Mouse (Mus musculus): ENCODE results near the gene Col5a3. TPM values are rescaled to one million over a fixed set of nuclear protein-coding genes. Genes with fewer than 3 reads are reported as not detected.

Col5a3 gene
- polyA plus RNA-seq, 1 experiment from 2014 or later = 1.1 TPM

DNA sequence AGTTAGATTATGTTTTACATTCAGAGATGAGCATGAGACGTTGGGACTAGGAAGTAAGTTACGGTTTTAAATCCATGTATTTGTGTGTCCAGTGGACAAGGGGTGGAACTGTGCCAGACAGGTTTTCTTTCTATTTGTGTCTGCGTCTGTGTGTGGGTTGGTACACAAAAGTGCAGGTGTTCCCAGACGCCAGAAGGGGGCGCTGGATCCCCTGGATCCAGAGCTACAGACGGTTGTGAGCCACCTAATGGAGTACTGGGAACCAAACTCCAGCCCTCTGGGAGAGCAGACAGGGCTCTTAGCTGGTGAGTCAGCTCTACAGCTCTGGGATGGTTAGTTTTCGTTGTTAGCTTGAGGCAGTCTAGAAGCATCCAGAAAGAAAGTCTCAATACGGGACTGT is 26.9 kb downstream of the Col5a3 start:
- no peak overlapping the region for H3K9ac ChIP-seq (ENCODE audit: low read depth, low read length)
- no peaks in the 10 kb centered on the region for H3K27me3 ChIP-seq (replicated peaks; ENCODE audit: control insufficient read depth, insufficient read depth, low read length)
- H3K27ac ChIP-seq (ENCODE audit: low read depth, low read length) = no peak overlapping the region
- H3K9me3 ChIP-seq (ENCODE audit: control insufficient read depth, low read length) = 0 out of 2 replicates have a peak, but pooled peaks cover 3% of the 10 kb centered on the region
- no peaks in the 10 kb centered on the region for H3K4me1 ChIP-seq (ENCODE audit: control insufficient read depth, insufficient read depth, low read depth, low read length)
- no peak overlapping the region for H3K4me2 ChIP-seq (ENCODE audit: low read length)
- ATAC-seq = no peak
- no peak overlapping the region for H3K4me3 ChIP-seq (ENCODE audit: low read length)
- WGBS = 77% methylated on average over 8 of the region's 8 CpGs
- no peaks in the 10 kb centered on the region for H3K36me3 ChIP-seq (ENCODE audit: control insufficient read depth, insufficient read depth, low read length)

DNA sequence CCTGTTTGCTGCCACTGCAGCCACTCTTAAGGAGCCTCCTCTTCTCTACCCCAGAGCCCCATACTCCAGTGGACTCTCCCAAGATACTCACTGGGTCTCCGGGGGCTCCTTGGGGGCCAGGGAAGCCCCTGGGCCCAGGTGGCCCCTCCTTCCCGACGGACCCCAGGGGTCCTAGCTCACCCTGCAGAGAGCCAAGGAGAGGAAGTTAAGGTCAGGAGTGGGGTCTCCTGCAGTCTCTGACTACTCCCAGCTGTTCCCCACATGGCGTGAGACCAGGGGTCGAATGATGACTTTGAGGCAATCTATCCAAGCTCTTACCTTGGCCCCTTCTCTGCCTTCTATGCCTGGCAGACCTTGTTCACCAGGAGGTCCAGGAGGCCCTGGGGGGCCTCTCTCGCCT is 29.8 kb downstream of the Col5a3 start:
- no peaks in the 10 kb centered on the region for H3K27me3 ChIP-seq (replicated peaks; ENCODE audit: control insufficient read depth, insufficient read depth, low read length)
- no peaks in the 10 kb centered on the region for H3K4me1 ChIP-seq (ENCODE audit: control insufficient read depth, insufficient read depth, low read depth, low read length)
- H3K4me3 ChIP-seq (ENCODE audit: low read length) = no peak overlapping the region
- peaks cover 4% of the 10 kb centered on the region; the same call in 1 of the 2 replicates for H3K36me3 ChIP-seq (ENCODE audit: control insufficient read depth, insufficient read depth, low read length)
- no peak overlapping the region for H3K27ac ChIP-seq (ENCODE audit: low read depth, low read length)
- no peak overlapping the region for H3K9ac ChIP-seq (ENCODE audit: low read depth, low read length)
- no peak overlapping the region for H3K4me2 ChIP-seq (ENCODE audit: low read length)
- peaks cover 7% of the 10 kb centered on the region; the same call in 1 of the 2 replicates for H3K9me3 ChIP-seq (ENCODE audit: control insufficient read depth, low read length)
- no peak for ATAC-seq
- WGBS = 78% methylated on average over 6 of the region's 6 CpGs

GRCm38 (mm10) chr9:20781286-20781685 is 33.6 kb downstream of the Col5a3 start:
- Histone ChIP-seq H3K4me2 (ENCODE audit: low read length) (no peak overlapping the region), H3K4me3 (ENCODE audit: low read length) (no peak overlapping the region), H3K27me3 (replicated peaks; ENCODE audit: control insufficient read depth, insufficient read depth, low read length) (no peaks in the 10 kb centered on the region), H3K9me3 (ENCODE audit: control insufficient read depth, low read length) (peaks cover 3% of the 10 kb centered on the region; the same call in 1 of the 2 replicates), H3K9ac (ENCODE audit: low read depth, low read length) (no peak overlapping the region), H3K27ac (ENCODE audit: low read depth, low read length) (no peak overlapping the region), H3K4me1 (ENCODE audit: control insufficient read depth, insufficient read depth, low read depth, low read length) (no peaks in the 10 kb centered on the region), H3K36me3 (ENCODE audit: control insufficient read depth, insufficient read depth, low read length) (peaks cover 4% of the 10 kb centered on the region; the same call in 1 of the 2 replicates)
- ATAC-seq = no peak
- WGBS = 87% methylated on average over 3 of the region's 3 CpGs

GRCm38 (mm10) chr9:20765274-20765673 is 49.6 kb downstream of the Col5a3 start:
- no peak overlapping the region for H3K9ac ChIP-seq (ENCODE audit: low read depth, low read length)
- no peaks in the 10 kb centered on the region for H3K36me3 ChIP-seq (ENCODE audit: control insufficient read depth, insufficient read depth, low read length)
- H3K27me3 ChIP-seq (replicated peaks; ENCODE audit: control insufficient read depth, insufficient read depth, low read length) = no peaks in the 10 kb centered on the region
- H3K27ac ChIP-seq (ENCODE audit: low read depth, low read length) = no peak overlapping the region
- no peaks in the 10 kb centered on the region; the same call in 1 of the 2 replicates for H3K9me3 ChIP-seq (ENCODE audit: control insufficient read depth, low read length)
- H3K4me2 ChIP-seq (ENCODE audit: low read length) = no peak overlapping the region
- H3K4me3 ChIP-seq (ENCODE audit: low read length) = no peak overlapping the region
- 96% methylated on average over 2 of the region's 2 CpGs for WGBS
- peaks cover 5% of the 10 kb centered on the region; the same call in 1 of the 2 replicates for H3K4me1 ChIP-seq (ENCODE audit: control insufficient read depth, insufficient read depth, low read depth, low read length)
- no peak for ATAC-seq

DNA sequence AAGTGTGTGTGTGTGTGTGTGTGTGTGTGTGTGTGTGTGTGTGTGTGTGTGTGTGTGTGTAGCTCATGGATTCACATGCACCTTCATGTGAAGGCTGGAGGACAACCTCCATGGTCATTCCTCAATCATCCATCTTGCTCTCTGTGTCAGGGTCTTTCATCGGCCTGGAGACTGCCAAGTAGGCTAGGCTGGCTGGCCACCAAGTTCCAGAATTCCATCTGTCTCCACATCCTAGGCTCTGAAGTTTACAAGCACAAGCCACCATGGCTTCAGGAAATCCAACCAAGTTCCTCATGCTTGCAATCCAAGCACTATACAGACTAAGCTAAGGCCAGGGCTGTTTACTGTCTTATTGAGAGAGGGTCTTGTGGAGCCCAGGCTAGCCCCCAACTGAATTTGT is 51.8 kb downstream of the Col5a3 start:
- 86% methylated on average over 1 of the region's 1 CpGs for WGBS
- H3K27ac ChIP-seq (ENCODE audit: low read depth, low read length) = no peak overlapping the region
- no peak overlapping the region for H3K4me2 ChIP-seq (ENCODE audit: low read length)
- no peak overlapping the region for H3K4me3 ChIP-seq (ENCODE audit: low read length)
- no peak overlapping the region for H3K9ac ChIP-seq (ENCODE audit: low read depth, low read length)
- peaks cover 5% of the 10 kb centered on the region; the same call in 1 of the 2 replicates for H3K4me1 ChIP-seq (ENCODE audit: control insufficient read depth, insufficient read depth, low read depth, low read length)
- H3K36me3 ChIP-seq (ENCODE audit: control insufficient read depth, insufficient read depth, low read length) = no peaks in the 10 kb centered on the region
- no peak for ATAC-seq
- H3K9me3 ChIP-seq (ENCODE audit: control insufficient read depth, low read length) = peaks cover 3% of the 10 kb centered on the region
- no peaks in the 10 kb centered on the region for H3K27me3 ChIP-seq (replicated peaks; ENCODE audit: control insufficient read depth, insufficient read depth, low read length)

- H3K4me1 ChIP-seq (ENCODE audit: control insufficient read depth, insufficient read depth, low read depth, low read length) = peaks cover 5% of the 10 kb centered on the region; the same call in 1 of the 2 replicates
- no peak overlapping the region for H3K4me2 ChIP-seq (ENCODE audit: low read length)
- no peaks in the 10 kb centered on the region for H3K27me3 ChIP-seq (replicated peaks; ENCODE audit: control insufficient read depth, insufficient read depth, low read length)
- H3K4me3 ChIP-seq (ENCODE audit: low read length) = no peak overlapping the region
- H3K9ac ChIP-seq (ENCODE audit: low read depth, low read length) = no peak overlapping the region
- peaks cover 3% of the 10 kb centered on the region for H3K9me3 ChIP-seq (ENCODE audit: control insufficient read depth, low read length)
- H3K27ac ChIP-seq (ENCODE audit: low read depth, low read length) = no peak overlapping the region
- WGBS = 42% methylated on average over 7 of the region's 7 CpGs
- H3K36me3 ChIP-seq (ENCODE audit: control insufficient read depth, insufficient read depth, low read length) = no peaks in the 10 kb centered on the region
- ATAC-seq = peak; percentile 66
Measured at GRCm38 (mm10) chr9:20762197-20762961, 52.5 kb downstream of the Col5a3 start.

DNA sequence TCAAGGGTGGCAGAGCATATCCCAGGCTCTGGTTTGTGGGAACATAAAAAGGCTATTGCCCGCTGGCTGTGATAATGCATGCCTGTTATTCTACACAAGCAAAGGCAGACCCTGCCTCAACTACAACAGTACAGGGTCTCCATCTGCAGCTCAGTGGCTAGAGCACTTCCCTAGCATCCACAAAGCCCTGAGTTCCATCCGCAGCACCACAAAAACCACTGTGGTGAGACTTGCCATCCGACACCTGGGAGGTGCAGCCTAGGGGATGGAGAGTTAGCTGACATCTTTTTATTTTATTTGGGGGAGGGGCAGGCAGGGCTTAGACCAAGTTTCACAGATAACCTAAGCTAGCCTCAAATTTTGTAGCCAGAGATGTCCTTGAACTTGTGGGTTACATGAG is 53.5 kb downstream of the Col5a3 start:
- peaks cover 3% of the 10 kb centered on the region for H3K9me3 ChIP-seq (ENCODE audit: control insufficient read depth, low read length)
- no peak overlapping the region for H3K4me3 ChIP-seq (ENCODE audit: low read length)
- H3K4me2 ChIP-seq (ENCODE audit: low read length) = no peak overlapping the region
- WGBS = 64% methylated on average over 3 of the region's 3 CpGs
- H3K36me3 ChIP-seq (ENCODE audit: control insufficient read depth, insufficient read depth, low read length) = no peaks in the 10 kb centered on the region
- H3K9ac ChIP-seq (ENCODE audit: low read depth, low read length) = no peak overlapping the region
- H3K27ac ChIP-seq (ENCODE audit: low read depth, low read length) = no peak overlapping the region
- H3K4me1 ChIP-seq (ENCODE audit: control insufficient read depth, insufficient read depth, low read depth, low read length) = peaks cover 5% of the 10 kb centered on the region; the same call in 1 of the 2 replicates
- no peaks in the 10 kb centered on the region for H3K27me3 ChIP-seq (replicated peaks; ENCODE audit: control insufficient read depth, insufficient read depth, low read length)
- ATAC-seq = no peak

DNA sequence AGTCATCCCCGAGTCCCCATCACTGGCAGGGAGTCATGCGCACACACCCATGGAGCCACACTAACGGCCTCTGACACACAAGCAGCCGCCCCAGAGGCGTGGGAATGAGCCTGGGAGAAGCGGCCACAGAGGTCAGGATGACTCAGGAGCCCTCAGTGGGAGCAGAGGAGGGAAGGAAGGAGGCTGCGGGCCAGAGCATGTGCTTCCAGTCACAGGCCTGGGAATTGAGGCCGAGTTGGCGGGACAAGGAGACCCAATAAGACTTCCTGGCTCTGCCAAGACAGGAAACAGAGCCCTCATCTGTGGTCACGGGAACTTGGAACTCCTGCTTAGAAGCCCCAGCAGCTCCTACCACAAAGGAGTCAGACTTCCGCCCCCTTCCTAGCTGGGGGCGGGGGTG is 54.1 kb downstream of the Col5a3 start:
- WGBS = 73% methylated on average over 12 of the region's 12 CpGs
- no peak for ATAC-seq
- no peak overlapping the region for H3K4me2 ChIP-seq (ENCODE audit: low read length)
- H3K4me1 ChIP-seq (ENCODE audit: control insufficient read depth, insufficient read depth, low read depth, low read length) = peaks cover 5% of the 10 kb centered on the region; the same call in 1 of the 2 replicates
- peaks cover 3% of the 10 kb centered on the region for H3K9me3 ChIP-seq (ENCODE audit: control insufficient read depth, low read length)
- H3K27ac ChIP-seq (ENCODE audit: low read depth, low read length) = no peak overlapping the region
- no peak overlapping the region for H3K4me3 ChIP-seq (ENCODE audit: low read length)
- H3K36me3 ChIP-seq (ENCODE audit: control insufficient read depth, insufficient read depth, low read length) = no peaks in the 10 kb centered on the region
- no peak overlapping the region for H3K9ac ChIP-seq (ENCODE audit: low read depth, low read length)
- no peaks in the 10 kb centered on the region for H3K27me3 ChIP-seq (replicated peaks; ENCODE audit: control insufficient read depth, insufficient read depth, low read length)

GRCm38 (mm10) chr9:20758896-20759295 is 56.0 kb downstream of the Col5a3 start:
- Histone ChIP-seq H3K36me3 (ENCODE audit: control insufficient read depth, insufficient read depth, low read length) (no peaks in the 10 kb centered on the region), H3K4me2 (ENCODE audit: low read length) (no peak overlapping the region), H3K27ac (ENCODE audit: low read depth, low read length) (no peak overlapping the region), H3K4me1 (ENCODE audit: control insufficient read depth, insufficient read depth, low read depth, low read length) (peaks cover 5% of the 10 kb centered on the region; the same call in 1 of the 2 replicates), H3K4me3 (ENCODE audit: low read length) (no peak overlapping the region), H3K9me3 (ENCODE audit: control insufficient read depth, low read length) (peaks cover 3% of the 10 kb centered on the region), H3K9ac (ENCODE audit: low read depth, low read length) (no peak overlapping the region), H3K27me3 (replicated peaks; ENCODE audit: control insufficient read depth, insufficient read depth, low read length) (no peaks in the 10 kb centered on the region)
- WGBS = 85% methylated on average over 6 of the region's 6 CpGs
- no peak for ATAC-seq

Measured in hindbrain, embryonic 16.5 days (tissue).